Mouse (Mus musculus): Measurements from ENCODE around the gene Upf3a.
"Not testable (repeated sequence)": the region's sequence is repeated elsewhere in the genome, so short reads cannot be mapped to it uniquely, and the experiment has no call there.

Gene Upf3a

DNA sequence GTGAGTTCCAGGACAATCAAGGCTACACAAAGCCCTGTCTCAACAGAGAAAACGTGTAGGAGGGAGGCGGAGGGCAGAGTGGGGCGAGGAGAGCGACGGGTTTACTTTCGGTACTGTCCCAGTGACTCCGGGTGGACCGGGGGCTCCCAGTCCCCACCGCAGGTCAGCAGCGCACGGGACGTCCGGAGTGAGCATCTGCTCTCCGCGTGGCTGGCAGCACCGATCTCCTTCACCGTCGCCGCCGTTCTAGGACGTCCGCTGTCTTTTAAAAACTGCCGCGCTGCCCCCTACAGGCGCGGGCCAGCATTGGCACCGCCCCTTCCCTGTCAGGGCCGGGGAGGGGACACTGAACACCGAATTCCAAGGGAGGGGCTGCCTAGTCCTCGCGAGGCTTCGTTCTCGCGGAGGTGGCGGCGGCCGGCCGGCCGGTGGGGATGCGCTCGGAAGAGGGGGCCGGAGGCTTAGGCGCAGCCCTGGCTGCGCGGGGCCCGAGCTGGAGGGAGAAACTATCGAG lies at the start of gene Upf3a:
Upf3a (plus strand) TSS at position 366 of the 514 bp plus-strand sequence.
- DNase-seq (ENCODE audit: low spot score in 2 of 2): peak; percentile 68 to 73

DNA sequence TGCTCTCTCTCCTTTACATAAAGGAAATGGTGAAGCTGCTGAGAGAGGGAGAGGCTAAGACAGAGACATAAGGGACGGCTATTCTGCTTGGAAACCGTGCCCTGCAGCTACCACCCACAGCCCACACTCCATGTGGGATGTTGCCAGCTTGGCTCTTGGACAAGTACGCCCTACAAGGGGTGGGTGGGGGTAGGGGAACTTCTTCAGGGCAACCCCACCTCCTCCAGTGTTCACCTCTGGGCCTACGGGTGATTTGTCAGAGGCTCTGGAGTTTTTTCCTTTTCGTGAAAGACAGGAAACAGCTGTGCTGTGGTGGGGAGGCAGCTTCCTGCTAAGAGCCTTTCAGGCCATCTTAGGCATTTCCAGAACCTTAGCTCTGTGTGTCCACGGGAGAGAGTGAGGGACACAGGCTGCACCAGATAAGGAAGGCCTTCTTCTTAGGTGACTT lies 45.1 kb upstream of the Upf3a start:
- DNase-seq (ENCODE audit: low spot score in 2 of 2): peak in 1 of 2 experiments; percentile 9

DNA sequence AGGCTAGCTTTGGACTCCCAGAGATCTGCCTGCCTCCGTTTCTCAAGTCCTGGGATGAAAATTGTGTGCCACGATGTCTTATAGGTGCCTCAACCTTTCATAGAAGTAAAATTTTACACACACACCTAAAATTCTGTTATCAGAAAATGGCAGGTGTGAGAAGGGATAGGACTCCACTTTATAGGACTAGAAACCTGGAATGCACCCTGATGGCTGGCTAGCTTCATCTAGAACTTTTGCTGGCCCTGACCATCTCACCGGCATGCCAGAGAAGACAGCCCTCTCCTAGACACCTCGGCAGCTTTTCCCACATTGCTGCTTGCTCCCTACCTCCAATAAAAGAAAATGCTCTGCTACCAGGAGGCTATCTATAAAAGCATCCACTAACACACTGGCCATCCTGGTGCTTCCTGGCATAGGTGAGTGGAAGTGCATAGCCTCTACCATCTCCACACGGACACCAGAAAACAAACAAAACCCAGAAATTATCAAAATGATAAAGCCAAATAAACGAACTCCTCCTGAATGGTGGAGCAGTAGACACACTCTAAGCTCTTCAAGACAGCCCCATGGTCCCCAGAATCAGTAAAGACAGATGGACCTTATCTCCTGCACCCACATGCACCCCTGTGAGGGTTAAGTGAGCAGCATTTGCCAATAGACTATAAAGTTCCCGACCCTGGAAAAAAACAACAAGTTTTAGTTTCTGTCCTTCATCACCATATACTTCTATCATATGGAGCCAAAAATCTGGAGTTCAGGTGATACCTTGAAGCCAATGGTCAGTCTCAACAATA lies 44.4 kb upstream of the Upf3a start:
- DNase-seq (ENCODE audit: low spot score in 2 of 2): no peak

DNA sequence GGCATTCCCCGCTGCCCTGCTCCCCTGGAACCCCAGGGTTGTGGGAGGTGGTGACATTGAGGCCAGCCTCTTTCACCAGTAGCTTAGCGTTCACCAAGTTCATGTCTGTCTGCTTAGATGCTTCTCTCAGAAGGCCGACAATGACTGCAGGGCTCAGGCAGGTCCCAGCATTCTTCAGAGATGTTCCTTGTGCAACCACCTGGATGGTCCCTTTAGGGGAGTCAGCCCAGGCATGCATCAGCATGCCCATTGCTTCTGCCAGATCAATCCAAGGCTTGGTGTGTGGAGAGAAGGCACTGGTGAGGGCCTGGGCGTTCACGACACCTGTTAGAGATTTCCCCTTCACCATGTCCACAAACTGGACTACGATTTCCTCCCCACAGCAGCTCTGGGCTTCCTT lies 39.2 kb upstream of the Upf3a start:
- DNase-seq (ENCODE audit: low spot score in 2 of 2): not testable (repeated sequence)

DNA sequence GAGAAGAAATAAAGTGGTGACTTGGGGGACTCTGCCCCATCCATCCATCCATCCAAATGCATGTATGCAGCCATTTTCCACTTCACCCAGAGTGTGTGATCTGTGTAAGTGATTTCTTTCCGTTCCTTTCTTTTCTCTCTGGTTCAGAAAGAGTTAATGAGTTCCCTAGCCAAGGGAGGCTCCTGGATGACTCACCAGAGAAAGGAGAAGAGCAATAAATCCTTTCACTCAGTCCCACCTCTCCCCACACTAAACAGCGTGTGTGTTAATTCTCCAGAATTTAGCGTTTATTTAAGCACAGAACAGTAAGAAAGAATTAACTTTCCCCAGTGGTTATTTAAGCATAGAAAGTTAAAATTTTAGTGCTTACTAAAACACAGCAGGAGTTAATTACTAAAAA lies 37.8 kb upstream of the Upf3a start:
- no peak for DNase-seq (ENCODE audit: low spot score in 2 of 2)

DNA sequence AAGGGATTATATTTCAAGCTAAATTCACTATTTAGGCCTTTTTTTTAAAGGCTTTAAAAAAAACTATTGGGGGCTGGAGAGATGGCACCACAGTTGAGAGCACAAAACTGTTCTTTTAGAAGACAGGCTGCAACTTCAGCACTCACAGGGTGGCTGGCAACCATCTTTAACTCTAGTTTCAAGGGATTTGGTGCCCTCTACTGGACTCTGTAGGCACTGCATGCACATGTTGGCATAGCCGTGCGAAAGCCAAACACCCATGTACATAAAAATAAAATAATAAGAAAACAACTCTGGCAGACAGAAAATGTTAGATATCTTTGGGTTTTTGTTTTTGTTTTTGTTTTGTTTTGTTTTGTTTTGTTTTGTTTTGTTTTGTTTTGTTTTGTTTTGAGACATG lies 31.7 kb upstream of the Upf3a start:
- peak; percentile 62 to 63 for DNase-seq (ENCODE audit: low spot score in 2 of 2)

DNA sequence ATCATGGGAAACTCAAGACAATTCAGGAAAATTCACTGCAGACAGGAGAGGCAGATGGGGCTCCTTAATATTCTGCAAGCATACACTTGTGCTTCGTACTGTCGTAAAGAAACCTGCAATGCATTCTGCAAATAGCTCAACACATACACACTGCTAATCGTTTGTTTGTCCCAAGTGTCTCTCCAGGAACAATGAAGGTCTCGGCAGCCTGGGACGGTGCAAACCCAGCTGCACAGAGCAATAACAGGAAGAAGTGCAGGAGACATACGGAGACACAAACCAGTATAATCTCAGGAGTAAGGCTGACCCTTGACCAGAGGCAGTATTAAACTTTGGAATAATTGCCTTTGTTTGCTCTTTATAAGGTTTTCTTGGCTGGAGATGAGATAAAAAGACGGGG lies 28.9 kb upstream of the Upf3a start:
- DNase-seq (ENCODE audit: low spot score in 2 of 2): no peak

DNA sequence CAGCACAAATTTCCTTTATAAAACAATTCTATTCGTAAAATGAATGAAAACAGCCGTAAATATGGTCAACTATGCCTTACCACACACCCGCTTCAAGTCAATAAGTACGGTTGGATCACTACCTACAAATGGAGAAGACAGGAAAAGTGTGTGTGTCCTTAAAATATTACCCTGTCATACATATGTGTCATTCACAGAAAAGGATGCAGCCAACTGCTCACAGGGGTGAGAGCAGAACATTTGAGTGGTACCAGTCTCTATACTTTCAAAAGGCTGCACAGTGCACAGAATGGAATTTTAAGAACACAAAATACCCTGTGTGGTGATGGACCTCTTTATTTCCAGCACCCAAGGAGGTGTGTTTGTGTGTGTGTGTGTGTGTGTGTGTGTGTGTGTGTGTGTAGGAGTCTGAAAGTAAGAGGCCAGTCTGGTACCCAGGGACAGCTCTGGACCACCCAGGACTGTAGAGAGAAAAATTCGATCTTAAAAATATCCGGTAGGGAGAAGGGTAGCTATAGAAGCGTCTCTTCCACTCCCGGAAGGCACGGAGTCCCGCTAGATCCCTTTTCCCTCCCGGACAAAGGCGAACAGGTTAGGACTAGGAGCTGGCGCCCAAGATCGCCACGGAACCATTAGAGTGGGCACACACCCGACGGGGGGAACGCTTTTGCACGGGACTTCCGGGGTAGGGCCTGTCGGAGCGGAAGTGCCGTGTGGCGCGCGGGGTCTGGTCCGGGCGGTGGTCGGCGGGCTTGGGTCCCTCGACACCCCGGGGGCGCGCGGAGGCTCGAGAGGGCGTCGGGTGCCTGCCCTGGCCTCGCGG lies 28.2 kb upstream of the Upf3a start, which contains the start of gene Cdc16:
Cdc16 (plus strand) TSS at position 695 of the 823 bp plus-strand sequence.
- peak; percentile 83 to 89 for DNase-seq (ENCODE audit: low spot score in 2 of 2)

DNA sequence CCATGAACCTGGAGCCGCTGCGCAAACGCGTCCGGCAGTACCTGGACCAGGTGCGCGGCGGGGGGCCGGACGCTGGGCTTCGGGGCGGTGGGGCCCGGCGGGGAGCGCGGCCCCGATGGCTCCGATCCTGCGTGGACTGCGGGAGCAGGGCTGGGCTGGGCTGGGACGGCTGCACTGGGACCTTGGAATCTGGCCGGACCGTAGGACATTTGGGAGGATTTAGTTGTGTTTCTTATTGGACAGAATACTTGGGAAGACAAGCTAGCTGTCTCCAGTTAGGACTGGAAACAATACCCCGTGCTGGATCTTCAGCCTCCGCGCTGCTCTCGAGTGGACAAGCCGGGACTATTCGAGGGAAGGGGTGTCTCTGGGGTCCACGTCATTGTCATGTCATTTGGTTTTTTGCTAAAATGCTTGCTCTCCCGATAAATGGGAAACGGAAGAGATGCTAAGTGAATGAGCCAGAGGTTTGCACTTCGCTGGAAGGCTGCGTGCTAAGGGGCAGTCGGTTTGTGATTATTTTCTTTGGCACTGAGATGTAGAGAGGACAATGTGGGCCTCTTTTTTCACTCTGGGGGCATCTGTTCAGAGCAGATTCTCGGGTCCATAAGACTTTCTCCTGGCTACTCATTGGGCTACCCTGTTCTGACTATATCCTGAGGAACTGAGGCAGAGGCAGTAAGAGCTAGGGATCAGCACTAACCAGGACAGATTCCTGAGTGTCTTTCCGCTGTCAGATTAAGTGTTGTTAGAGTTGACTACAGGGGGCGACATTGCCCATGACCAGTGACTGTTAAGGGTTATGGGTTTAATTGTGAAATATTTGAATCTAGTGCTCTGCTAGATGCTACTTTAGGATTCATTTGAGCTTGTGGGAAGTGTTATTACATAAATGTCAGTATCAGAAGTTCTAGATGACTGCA lies 27.3 kb upstream of the Upf3a start:
- DNase-seq (ENCODE audit: low spot score in 2 of 2): no peak

DNA sequence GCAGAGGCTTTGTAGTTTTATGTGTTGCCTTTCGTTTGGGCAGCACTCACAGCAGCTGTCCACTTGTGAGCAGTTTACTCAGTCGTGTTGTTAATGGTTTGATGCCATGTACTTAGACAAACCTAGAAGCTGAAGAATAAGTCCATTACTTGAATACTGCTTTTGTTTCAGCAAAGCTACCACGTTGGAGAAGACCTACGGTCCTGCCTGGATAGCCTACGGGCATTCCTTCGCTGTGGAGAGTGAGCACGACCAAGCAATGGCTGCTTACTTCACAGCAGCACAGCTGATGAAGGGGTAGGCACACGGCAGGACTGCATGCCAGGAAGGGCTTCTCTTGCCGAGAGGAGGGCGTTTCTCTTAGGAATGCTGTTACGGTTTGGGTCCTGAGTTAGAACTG lies 16.2 kb upstream of the Upf3a start:
- no peak for DNase-seq (ENCODE audit: low spot score in 2 of 2)

DNA sequence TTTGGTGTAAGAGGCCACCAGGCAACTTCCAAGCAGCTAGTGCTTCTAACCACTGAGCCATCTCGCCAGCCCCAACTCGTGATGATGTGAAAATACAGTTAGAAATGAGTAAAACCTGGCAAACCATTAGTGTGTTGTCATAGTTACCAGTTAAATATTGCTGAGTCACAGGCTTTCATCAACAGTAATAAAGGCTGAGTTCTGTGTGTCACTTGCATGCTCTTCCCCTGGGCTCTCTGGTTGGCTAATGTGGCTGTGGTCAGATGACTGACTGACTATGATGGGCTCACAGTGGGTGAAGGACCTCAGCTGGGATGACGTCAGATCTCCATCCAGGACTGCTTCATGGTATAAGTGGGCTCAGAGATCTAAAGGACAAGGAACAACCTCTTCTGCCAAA lies 4.9 kb upstream of the Upf3a start:
- DNase-seq (ENCODE audit: low spot score in 2 of 2): no peak

DNA sequence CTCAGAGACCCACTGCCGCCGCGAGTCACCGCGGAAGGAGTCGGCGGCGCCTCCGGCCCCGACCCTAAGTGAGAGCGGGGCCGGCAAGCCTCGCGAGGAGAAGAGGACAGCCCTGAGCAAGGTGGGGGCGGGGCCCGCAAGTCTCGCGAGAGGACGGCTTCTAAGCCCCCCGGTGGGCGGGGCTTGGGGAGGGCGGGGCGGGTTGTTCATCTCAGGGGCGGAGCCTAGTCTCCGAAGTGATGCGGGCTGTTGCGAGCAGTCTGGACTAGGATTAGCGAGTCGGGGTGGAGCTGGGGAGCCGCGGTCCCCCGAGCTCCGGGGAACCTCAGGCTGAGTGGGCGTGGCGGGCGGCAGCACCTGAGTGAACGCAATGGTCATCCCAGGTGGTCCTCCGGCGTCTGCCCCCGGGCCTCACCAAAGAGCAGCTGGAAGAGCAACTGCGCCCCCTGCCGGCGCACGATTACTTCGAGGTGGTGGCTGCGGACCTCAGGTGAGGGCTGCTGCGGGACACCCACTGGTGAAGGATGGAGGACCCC lies 417 bp downstream of the Upf3a start:
- peak; percentile 91 to 93 for DNase-seq (ENCODE audit: low spot score in 2 of 2)

DNA sequence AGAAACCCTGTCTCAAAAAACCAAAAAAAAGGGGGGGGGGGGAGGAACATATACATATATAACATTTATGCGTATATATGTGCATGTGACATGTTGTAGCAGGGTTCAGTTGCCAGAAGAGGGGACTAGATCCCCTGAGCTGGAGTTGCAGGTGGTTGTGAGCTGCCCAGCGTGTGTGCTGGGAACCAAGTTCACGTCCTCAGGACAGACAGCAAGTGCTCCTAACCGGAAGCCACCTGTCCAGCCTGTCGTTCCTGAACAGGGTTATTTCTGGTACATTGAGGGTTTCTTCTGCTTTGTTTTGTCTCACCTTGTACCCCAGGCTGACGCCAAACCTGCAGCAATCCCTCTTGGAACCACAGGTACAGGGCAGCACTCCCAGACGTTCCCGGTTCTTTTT lies 4.2 kb downstream of the Upf3a start:
- DNase-seq (ENCODE audit: low spot score in 2 of 2): no peak

DNA sequence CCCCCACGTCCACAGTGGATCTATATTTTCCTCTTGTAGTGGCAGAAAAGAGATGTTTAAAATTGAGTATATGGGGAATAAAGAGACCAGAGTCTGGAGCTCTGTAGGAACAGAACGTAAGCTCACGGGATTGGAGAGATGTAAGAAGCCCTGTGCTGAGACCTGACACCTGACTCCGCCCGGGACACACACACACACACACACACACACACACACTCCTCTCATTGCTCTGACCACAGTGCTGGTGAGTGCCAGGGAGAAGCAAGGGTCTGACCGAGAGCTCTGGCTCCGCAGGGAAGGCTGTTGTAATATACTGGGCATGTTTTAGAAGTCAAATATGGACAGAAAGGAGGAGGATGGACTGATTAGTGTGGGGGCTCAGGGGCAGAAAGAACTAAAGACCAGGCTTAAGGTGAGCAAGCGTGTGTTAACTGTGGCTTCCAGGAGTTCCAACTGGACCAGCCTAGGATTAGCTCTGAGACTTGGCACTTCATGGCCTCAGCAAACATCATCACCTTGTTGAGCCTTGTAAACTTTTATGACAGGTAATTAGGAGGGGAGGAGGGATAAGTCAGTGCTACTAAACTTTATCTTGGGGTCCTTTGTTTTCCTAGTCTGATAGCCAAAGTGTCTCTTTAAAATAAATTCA lies 7.8 kb downstream of the Upf3a start:
- no peak for DNase-seq (ENCODE audit: low spot score in 2 of 2)

DNA sequence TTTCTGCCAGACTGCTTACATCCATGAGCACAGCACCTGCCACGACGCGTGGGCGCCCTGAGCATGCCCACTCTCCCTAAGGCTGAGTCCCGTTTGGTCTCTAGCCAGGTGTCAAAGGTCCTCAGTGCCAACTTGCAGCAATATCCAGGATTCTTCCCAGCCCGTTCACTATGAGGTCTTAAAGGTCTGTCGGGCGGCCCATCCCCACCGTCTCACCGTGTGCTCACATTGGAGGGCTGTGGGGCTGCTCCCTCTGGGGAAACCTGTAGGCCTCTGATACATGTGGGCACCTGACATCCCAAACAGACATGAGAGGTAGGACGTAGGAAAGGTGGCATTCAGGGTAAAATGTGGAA lies 8.3 kb downstream of the Upf3a start:
- DNase-seq (ENCODE audit: low spot score in 2 of 2): no peak

DNA sequence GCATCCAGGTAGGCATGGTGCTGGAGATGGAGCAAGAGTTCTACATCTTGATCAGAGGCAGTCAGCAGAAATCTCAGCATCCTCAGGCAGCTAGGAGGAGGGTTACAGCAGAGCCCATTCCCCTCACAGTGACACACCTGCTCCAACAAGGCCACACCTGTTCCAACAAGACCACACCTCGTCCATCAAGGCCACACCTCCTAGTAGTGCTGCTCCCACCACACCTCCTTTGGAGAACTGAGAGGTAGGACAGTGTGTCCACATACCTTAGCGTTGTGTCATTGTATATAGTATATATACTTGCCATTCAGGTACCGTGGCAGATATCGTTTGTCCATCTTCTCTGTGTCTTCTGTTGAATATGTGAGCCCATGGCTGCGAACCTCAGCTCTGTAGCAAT lies 12.3 kb downstream of the Upf3a start:
- no peak for DNase-seq (ENCODE audit: low spot score in 2 of 2)

DNA sequence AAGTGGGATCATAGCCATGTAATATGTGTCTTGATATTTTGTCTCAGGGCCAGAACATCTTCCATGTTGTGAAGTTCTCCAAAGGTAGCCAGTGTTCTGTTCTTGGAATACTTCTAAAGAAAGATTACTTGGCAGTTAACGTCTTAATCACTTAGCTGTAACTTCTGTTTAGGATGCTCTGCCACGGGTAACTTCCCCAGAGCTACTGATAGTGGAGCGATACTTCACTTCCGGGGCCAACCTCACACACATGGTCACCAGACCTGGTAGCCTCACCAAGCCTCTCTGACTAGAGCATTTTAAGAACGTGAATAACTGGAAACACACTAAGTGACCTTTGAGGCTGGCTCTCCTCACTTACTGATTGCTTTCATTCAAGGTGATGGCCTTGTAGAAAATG lies 14.2 kb downstream of the Upf3a start:
- no peak for DNase-seq (ENCODE audit: low spot score in 2 of 2)

DNA sequence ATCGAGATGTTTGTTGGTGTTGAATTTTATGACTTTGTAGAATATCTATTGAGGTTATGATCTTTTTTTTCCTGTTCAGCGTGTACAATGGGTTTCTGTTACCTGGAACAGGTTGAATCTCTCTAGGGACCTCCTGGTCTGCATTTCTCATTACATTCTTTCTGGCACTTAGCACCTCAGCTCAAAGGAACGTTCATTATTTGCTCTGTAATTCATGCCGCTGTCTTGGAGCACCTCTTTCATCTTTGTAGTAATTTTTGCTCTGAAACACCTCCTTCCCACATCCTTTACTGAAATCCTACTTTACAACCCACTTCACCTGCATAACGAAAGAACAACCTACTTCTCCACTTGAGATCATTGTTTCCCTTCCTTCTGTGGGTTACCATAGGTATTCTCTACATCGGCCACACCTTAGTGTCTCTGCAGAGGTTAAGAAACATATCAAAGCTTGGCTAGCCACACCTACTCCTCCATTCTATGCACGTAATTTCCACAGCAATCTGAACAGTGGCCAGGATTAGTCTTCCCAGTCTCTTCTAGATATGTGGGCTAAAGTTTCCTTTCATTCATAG lies 43.3 kb downstream of the Upf3a start:
- no peak for DNase-seq (ENCODE audit: low spot score in 2 of 2)

DNA sequence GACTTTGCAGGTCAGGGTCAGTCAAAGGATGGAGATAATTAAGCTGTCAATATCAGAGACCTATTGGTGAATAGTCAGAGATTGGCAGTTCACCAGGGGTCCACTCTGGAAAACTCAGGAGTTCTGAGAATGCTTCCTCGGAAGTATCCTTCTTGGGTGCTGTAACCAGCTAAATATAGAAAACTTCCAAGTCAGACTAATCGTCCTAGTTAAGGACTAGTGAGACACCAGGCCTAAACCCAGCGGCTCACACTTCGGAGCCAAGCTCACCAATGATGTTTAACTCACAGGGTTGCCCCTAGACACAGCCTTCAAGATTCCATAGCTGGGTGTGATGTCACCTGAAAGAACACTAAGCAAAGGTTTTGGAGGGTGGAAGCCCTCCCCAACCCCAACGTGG lies 52.9 kb downstream of the Upf3a start, which contains the start of gene AF366264:
AF366264 (minus strand) TSS at position 101 of the 400 bp plus-strand sequence.
- DNase-seq (ENCODE audit: low spot score in 2 of 2): not testable (repeated sequence)

DNA sequence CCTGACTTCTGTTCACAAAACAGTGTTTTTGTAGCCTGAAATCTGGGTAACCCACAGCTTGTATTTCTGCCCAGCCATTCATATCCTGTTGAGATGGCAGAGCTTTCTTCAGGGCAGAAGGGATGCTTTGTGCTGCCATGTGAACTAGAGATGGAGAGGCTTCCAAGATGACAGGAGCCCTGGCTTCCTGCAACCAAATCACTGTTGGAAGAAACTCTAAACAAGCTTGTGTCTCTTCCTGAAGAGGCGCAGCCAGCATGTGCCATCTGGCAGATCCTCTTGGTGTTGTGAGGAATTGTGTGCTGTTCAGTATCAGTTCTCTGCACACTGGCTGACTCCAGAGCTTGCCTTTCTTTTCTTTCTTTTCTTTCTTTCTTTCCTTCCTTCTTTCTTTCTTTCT lies 57.9 kb downstream of the Upf3a start:
- DNase-seq (ENCODE audit: low spot score in 2 of 2): not testable (repeated sequence)

Data from frontal cortex, postnatal 25 days (tissue).